Mouse (Mus musculus): Measurements from ENCODE around the gene Zdhhc11.
"Not testable (repeated sequence)": the region's sequence is repeated elsewhere in the genome, so short reads cannot be mapped to it uniquely, and the experiment has no call there.

Gene Zdhhc11

DNA sequence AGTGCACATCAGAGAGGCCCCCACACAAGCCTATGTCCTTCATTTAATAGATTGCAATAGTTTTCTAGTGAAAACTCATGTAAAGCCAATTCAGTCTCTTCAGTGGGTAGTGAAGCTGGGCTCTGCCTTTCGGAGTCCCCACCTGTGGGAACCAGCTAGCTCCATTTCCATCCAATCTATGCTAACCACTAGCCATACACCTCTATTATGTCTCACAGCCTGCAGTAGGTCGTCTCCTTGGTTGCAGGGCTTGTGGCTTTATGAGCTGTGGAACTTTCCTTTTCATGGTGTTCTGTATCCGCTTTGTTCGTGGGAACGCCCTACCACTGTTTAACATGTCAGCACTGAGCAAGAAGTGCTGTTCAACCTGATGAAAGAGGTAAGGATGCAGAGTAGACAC is at the start of gene Zdhhc11:
Zdhhc11 (plus strand) TSS at position 301 of the 400 bp plus-strand sequence.
- DNase-seq, result no peak

DNA sequence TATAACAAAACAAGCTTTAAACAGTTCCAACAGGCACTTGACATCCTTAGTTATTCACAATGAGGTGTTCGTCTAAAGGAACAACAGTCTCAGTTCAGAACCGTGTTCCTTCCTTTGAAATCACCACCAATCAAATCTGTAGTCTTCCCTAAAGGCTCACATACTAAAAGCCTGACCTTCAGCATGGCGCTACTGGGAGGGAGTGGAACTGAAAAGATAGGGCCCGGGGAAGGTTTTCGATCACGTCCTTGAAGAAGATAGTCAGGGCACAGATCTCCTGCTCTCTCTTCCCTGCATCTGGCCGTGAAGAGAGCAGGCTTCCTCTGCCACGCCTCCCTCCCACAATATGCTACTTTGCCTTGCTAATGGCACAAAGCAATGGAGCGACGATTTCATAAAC is 31.4 kb upstream of the Zdhhc11 start:
- DNase-seq, result no peak

DNA sequence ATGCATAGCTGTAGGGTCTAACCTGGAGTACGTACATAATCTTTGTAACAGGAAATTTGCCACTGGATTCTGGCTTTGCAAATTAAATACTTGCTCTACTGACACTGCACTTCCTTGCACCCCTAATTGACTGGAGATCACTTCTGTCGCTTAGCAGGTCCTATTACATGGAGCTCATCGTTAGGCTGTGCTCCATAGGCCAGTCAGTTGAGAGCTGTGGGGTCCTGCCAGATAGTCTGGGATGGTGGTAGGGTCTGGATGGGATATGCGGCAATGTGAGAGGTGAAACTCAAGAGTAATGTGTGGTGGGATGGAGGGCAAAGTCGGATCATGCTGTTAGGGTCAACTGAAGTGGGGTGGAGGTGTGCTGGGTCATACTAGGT is 26.7 kb upstream of the Zdhhc11 start:
- DNase-seq, result no peak

DNA sequence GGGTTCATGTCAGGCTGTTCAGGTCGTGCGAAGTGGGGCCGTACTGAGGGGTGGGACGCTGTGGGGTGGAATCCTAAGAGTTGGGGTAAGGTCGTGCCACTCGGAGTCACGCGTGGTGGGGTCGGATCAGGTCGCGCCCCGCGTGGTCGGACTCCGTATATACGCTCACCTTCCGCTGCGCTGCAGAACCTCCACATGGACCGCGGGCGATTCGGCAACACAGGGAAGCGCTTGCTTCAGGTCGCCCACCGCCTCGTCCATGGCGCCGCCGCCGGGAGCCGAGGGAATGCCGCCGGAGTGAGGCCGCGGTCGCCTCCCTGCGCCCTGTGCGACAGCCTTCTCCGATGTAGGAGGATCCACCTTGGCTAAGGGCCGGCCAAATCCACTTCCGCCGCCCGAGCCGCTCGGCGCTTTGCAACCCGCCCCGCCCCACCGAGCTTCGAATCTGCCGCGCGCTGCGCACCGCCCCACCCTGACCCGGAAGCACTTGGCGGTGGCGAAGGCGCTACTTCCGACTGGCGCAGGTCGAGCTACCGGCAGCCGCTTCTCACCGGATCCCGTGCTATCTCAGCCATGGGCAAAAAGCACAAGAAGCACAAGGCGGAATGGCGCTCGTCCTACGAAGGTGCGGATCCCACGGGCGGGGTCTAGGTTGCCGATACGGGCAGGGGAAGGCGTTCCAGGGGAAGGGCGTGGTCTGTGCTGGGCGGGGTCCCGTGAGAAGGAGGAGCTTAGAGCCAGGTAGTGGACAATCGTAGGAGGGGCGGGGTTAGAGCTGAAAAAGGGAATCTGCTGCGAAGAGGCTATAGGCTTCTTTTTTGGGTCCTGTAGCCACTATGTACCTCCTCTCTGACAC is 26.1 kb upstream of the Zdhhc11 start, which contains the start of the genes Trip13 and Brd9:
Trip13 (minus strand) TSS at position 464 of the 856 bp plus-strand sequence.
Brd9 (plus strand) TSS at position 491 of the 856 bp plus-strand sequence.
- peak; percentile 95 for DNase-seq

- DNase-seq, result peak in 1 of 2 experiments; percentile 16
These were observed 25.5 kb upstream of the Zdhhc11 start for GRCm38 (mm10) chr13:73938177-73938560.

GRCm38 (mm10) chr13:73939101-73939500 is 24.6 kb upstream of the Zdhhc11 start:
- DNase-seq, result no peak

DNA sequence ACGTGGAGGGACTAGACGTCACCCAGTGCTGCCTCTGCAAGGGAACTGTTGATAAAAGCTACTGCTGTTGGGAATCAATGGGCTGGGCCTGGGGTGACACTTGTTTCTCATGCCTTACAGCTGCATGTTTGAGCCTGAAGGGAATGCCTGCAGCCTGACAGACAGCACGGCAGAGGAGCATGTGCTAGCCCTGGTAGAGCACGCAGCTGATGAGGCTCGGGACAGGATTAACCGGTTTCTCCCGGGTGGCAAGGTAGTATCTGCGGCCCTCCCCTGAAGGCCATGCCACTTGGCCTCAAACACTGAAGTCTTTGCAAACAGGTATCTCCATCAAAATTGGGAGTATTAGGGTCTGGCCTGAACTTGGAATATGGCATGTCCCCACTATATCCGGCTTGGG is 19.0 kb upstream of the Zdhhc11 start:
- no peak for DNase-seq

GRCm38 (mm10) chr13:73953551-73954130 is 10.0 kb upstream of the Zdhhc11 start:
- DNase-seq, result no peak

DNA sequence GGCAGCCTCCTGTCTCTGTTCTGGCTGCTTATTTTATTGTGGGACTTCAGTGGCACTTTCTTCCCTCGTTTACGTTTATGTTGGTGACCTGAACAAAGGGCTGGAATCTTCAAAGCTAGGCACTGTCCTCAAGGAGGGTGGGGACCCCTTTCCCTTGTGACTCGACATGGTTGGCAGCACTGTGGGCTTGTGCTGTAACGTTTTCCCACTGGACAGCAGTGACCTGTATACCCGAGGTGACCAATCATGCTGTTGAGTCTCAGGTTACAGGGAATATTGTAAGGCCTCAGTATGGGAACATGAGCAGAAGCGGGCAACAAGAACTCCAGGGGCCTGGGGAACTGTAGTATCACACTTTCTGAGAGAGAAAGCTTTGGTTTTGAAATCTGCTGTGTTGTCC is 9.0 kb upstream of the Zdhhc11 start:
- DNase-seq, result no peak

- DNase-seq, result no peak
These were observed 8.1 kb upstream of the Zdhhc11 start for GRCm38 (mm10) chr13:73955531-73955930.

DNA sequence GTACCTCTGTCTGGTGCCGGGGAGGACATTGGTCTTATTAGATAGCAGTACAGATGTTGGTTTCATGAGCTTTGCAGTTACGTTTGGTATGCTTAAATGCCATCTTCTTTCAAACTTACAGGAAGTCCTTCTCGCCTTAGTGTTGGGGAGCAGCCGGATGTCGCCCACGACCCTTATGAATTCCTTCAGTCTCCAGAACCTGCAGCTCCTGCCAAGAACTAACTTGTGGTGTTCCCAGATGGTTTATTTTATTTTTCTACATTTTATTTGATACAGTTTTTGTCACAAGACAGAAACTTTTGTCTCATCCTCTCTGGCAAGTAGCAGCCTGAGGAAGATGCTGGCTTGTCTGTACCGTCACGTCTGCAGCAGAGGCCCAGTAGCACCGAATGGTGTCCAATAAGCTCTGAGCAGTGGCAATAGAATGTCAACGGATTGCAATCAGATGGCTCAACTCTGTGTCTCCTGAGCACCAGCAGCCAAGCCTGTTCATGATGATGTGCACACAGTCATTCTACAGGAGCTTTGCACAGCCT is 3.5 kb upstream of the Zdhhc11 start:
- no peak for DNase-seq

DNA sequence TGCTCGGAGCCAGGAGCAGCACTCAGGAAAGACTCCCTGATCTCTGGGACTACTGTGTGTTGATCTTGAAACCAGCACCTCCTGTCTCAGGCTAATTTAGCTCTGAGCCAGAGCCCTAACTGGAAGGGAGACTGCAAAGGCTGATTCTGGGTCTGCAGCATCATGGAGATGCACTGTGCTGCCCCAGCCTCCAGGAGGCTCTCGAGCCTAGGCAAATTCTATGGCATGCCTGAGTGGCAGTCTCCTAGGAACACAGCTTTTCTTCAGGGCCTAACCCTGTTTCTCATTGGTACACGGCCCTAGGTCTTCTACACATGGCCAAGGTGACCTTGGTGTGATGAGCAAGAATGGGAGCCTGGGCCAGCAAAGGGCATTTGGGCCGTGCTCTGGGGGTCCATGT is 2.5 kb upstream of the Zdhhc11 start:
- no peak for DNase-seq

DNA sequence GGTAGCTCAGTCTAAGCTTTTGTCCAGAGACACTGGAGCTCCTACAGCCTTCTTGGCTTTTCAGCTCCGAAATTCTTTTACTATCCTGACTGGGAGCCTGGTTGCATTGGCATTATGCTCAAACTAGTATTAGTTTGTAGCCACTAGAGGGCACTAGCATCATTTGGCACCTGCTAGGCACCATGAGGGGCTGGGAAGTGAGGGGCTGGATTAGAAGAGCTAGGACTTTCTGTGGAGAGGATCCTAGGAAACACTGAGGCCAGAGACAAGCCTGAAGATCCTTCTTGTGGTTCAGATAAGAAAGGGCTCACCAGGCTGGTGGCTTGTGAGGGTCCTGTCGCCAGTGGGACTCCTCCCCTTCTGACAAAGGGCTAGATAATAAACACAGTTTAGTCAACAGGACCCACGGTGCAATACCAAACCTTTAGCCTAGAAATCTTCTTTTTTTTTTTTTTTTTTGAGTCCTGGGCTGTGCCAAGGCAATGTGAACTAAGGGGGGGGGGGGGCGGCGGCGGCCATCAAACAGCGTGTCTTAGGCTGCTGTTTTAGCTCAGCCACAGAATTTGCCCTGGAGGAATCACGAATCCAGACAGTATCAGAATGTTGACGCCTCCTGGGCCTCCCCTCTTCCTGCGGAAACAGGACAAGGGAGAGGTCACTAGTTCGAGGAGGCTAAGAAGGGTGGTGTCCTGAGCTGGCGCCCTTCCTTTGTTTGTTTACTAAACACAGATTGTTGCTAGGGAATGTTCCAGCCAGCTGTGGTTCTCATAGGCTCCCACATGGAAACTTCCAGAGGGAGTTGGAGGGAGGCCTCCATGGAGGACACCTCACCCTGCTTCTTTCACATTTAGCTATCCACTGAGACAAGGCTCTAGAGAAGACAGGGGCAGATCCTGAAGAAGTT is 7.1 kb downstream of the Zdhhc11 start:
- peak; percentile 58 to 67 for DNase-seq

DNA sequence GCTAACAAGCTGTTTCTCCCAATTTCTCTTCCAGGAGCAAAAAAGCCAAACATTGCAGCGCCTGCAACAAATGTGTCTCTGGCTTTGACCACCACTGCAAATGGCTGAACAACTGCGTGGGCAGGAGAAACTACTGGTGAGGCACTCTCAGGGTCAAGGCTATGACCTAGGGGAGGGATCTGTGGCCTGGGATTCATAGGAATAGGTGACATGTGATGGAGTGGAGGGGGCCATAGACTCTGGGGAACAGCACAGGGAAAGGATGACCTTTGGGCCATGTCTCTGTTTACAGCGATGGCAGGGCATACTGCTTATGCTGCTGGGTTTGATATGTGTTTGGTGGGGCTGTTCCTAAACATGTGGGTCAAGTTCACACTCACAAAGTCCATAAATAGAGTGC is 10.9 kb downstream of the Zdhhc11 start:
- no peak for DNase-seq

GRCm38 (mm10) chr13:73976935-73977334 is 13.3 kb downstream of the Zdhhc11 start:
- no peak for DNase-seq

- no peak for DNase-seq
These were observed 26.7 kb downstream of the Zdhhc11 start for GRCm38 (mm10) chr13:73990325-73990724.

GRCm38 (mm10) chr13:73990761-73991160 is 27.1 kb downstream of the Zdhhc11 start:
- DNase-seq, result no peak

- no peak for DNase-seq
These were observed 27.6 kb downstream of the Zdhhc11 start for GRCm38 (mm10) chr13:73991267-73991666.

DNA sequence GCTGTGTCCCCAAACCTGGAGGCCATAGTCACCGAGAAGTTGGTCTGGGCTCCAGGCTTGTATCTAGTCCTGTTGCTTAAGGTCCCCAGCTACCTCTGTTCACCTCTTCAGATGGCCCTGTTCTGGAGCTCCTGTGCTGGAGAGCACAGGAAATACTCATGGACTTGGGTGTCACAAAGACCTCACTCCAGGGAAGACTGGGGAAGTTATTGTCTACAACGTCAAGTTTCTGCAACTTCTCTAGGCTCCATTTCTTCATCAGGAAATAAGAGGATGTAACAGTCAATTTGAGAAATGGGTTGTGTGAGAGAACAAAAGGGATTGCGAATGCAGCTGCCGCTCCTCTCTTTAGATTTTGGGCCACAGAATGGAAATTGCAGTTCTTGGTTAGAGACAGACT is 32.8 kb downstream of the Zdhhc11 start:
- DNase-seq, result no peak

DNA sequence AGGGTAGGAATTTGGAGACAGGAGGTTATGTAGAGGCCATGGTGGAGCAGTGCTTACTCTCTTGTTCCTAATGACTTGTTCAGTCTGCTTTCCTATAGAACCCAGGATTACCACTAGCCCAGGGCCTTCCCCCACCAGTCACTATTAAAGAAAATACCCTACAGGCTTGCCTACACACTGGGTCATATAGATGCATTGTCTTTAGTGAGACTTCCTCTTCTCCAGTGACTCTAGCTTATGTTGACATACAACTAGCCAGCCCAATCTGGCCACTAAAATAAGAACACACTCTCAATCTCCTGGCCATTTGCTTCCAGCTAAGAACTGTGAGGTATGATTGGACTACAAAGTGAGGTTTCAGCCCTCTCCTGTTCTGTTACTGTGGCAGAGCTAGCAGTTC is 36.9 kb downstream of the Zdhhc11 start:
- no peak for DNase-seq

GRCm38 (mm10) chr13:74000961-74001360 is 37.3 kb downstream of the Zdhhc11 start:
- DNase-seq, result no peak

DNA sequence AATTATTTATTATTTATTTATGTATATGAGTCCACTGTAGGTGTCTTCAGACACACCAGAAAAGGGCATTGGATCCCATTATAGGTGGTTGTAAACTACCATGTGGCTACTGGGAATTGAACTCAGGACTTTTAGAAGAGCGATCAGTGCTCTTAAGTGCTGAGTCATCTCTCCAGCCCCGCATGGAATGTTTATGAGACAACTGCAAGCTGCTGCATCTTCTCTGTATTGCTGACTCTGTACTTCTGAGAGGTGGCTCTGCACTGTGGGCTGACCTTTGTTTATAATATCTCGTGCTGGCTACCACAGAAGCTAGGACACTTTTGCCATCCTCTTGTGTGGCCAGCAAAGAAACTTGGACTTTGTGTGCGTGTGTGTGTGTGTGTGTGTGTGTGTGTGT is 37.8 kb downstream of the Zdhhc11 start:
- no peak for DNase-seq

DNA sequence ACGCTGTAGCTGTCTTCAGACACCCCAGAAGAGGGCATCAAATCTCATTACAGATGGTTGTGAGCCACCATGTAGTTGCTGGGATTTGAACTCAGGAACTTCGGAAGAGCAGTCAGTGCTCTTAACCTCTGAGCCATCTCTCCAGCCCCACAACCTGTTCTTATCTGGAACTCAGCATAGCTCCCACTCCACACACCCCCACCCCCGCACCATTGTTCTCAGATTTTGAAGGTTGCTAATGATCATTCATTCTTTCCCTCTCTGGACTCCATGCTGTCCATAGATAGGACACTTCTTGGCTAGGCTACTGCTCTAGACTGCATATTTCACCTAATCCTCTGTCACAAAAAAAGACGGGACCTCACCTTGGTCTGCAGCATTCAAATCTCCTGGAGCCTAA is 43.2 kb downstream of the Zdhhc11 start:
- DNase-seq, result not testable (repeated sequence)
